Mouse (Mus musculus) liver, embryonic 14.5 days (tissue): ENCODE measurements around the gene Arrb2.

ENCODE experiments used
- CTCF ChIP-seq: IDR thresholded peaks from 2 replicates; pipeline ENCODE4 v1.5.1; 2016; ENCODE audit warnings: antibody characterized with exemption, low read depth, control low read depth
- EP300 ChIP-seq: IDR thresholded peaks from 2 replicates; pipeline ENCODE4 v1.6.1; 2016; ENCODE audit warnings: antibody characterized with exemption, low read depth

GRCm38 (mm10) chr11:70384136-70384535, 48.3 kb upstream of the Arrb2 start:
- TF ChIP-seq CTCF (no peak), EP300 (no peak)
